Mouse (Mus musculus) liver, embryonic 14.5 days (tissue): ENCODE measurements around the gene Surf4.

ENCODE experiments used
- CTCF ChIP-seq: IDR thresholded peaks from 2 replicates; pipeline ENCODE4 v1.5.1; 2016; ENCODE audit warnings: antibody characterized with exemption, low read depth, control low read depth
- EP300 ChIP-seq: IDR thresholded peaks from 2 replicates; pipeline ENCODE4 v1.6.1; 2016; ENCODE audit warnings: antibody characterized with exemption, low read depth

- peak; percentile 43 for TF ChIP-seq CTCF
- no peak for TF ChIP-seq EP300
Observed at GRCm38 (mm10) chr2:26967262-26967661, 33.5 kb upstream of the Surf4 start.
